Mouse (Mus musculus) heart, embryonic 15.5 days (tissue): ENCODE data around the gene Sumo3. TPM values are rescaled to one million over a fixed set of nuclear protein-coding genes. Genes with fewer than 3 reads are reported as not detected.

ENCODE experiments used
- ATAC-seq: fragments of 200-750 bp; cut with Nextera tagmentation; replicated peaks from 2 replicates; pipeline ENCODE4 v1.8.0; 2017; ENCODE audit warnings: low read depth, moderate TSS enrichment; ENCODE audit not compliant: insufficient number of reproducible peaks, insufficient read depth, low FRiP score
- H3K27ac ChIP-seq: fragments of 300-500 bp; sonication (generic); 2 replicates; pipeline ENCODE4 v1.5.1; 2015; ENCODE audit warnings: mild to moderate bottlenecking, inconsistent platforms
- H3K27me3 ChIP-seq: fragments of 300-500 bp; sonication (generic); 2 replicates; pipeline ENCODE4 v1.6.1; 2015; ENCODE audit warnings: inconsistent platforms
- H3K36me3 ChIP-seq: fragments of 300-500 bp; sonication (generic); 2 replicates; pipeline ENCODE4 v1.6.1; 2015; ENCODE audit warnings: mild to moderate bottlenecking, inconsistent platforms
- H3K4me1 ChIP-seq: fragments of 300-500 bp; sonication (generic); replicated peaks from 2 replicates; pipeline ENCODE4 v1.6.1; 2015; ENCODE audit warnings: inconsistent platforms
- H3K4me2 ChIP-seq: fragments of 300-500 bp; sonication (generic); 2 replicates; pipeline ENCODE4 v1.6.1; 2015; ENCODE audit warnings: inconsistent platforms, mild to moderate bottlenecking, moderate library complexity
- H3K4me3 ChIP-seq: fragments of 300-500 bp; sonication (generic); 2 replicates; pipeline ENCODE4 v1.5.1; 2015; ENCODE audit warnings: mild to moderate bottlenecking, inconsistent platforms
- H3K9ac ChIP-seq: fragments of 300-500 bp; sonication (generic); 2 replicates; pipeline ENCODE4 v1.6.1; 2015; ENCODE audit warnings: mild to moderate bottlenecking, inconsistent platforms
- H3K9me3 ChIP-seq: fragments of 300-500 bp; sonication (generic); replicated peaks from 2 replicates; pipeline ENCODE4 v1.6.1; 2016; ENCODE audit warnings: inconsistent platforms
- WGBS: fragments of 180-500 bp; shearing (Covaris S2); methylation state at CpG from one replicate; pipeline ENCODE4 v1.1.7; 2015; ENCODE audit warnings: mixed read lengths; 5-methylcytosine and 5-hydroxymethylcytosine counted together
- polyA plus RNA-seq: library from polyadenylated mRNA; unstranded; fragments of >200 nt; fragmentation: Nextera tagmentation; extraction: Ambion mirVana; gene quantifications from 2 replicates; pipeline ENCODE4 v1.2.1, GENCODE M21; 2015

Gene Sumo3
- polyA plus RNA-seq, 1 experiment from 2014 or later = 138 TPM

DNA sequence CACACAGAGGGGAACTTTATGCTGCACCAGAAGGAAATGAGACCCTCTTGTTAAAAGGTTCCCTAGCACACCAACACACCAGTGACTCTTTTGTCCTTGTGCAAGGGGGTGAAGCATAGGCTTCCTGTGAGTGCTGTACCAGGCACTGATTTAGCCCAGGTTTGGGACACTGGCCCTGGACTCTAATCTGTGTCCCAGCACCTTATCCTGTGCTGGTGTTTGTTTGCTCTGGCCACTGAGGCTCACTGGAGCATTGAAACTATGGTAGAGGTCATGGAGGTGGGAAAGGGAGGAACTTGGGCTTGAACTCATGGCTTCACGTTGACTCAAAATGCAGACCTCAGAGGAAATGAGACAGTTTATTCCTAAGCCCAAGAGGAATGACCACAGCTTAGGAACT, 32.7 kb upstream of the Sumo3 start:
- Histone ChIP-seq H3K27ac (no peak overlapping the region), H3K9me3 (no peaks in the 10 kb centered on the region), H3K36me3 (no peaks in the 10 kb centered on the region), H3K9ac (no peak overlapping the region), H3K27me3 (no peaks in the 10 kb centered on the region), H3K4me1 (no peaks in the 10 kb centered on the region), H3K4me3 (no peak overlapping the region), H3K4me2 (no peak overlapping the region)
- no peak for ATAC-seq
- 70% methylated on average over 1 of the region's 1 CpGs for WGBS

DNA sequence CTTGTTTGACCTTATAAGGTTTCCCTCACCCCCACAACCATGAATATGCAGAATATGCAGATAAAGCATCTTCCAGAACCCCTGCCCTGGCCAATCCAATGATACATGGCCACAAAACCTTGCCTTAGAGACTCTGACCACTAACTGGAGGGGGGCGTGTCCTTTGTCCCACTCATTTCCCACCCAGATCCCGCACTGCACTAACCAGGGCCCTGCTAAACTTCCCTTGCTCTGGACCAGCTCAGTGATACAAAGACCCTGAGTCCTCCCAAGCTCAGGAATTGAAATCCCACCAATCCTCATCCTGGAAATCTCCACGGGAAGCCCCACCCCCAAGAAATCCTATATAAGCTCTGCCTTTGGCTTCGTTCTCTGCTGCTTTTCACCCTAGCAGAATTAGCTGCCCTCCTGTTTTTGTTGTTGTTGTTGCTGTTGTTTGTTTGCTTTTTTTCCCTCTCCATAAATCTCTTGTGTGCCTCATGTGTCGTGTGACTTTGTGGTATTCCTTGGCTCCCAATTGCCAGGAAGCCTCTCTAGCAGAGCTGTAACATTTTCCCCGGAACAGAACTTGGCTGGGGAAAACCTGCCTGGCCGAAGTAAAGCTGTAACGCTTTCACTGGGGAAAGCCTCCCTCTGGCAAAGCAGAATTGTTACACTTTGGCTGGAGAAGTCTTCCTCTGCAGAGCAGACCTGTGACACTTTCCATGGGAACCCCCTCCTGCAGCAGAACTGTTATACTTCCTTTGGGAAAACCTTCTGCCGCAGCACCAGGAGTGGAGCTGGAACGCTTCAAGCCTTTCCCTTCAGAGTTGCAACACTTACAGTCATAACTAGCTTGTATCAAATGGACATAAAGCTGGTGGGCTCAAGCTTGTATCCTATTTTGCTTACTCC, 25.6 kb upstream of the Sumo3 start:
- peak overlapping the region; percentile 83 for H3K27ac ChIP-seq
- no peaks in the 10 kb centered on the region for H3K27me3 ChIP-seq
- peaks cover 26% of the 10 kb centered on the region for H3K4me1 ChIP-seq
- peak overlapping the region; percentile 74; the same call in 1 of the 2 replicates for H3K4me2 ChIP-seq
- WGBS = 52% methylated on average over 10 of the region's 10 CpGs
- H3K9ac ChIP-seq = no peak overlapping the region
- H3K9me3 ChIP-seq = no peaks in the 10 kb centered on the region
- H3K36me3 ChIP-seq = no peaks in the 10 kb centered on the region
- no peak overlapping the region for H3K4me3 ChIP-seq
- ATAC-seq = no peak

DNA sequence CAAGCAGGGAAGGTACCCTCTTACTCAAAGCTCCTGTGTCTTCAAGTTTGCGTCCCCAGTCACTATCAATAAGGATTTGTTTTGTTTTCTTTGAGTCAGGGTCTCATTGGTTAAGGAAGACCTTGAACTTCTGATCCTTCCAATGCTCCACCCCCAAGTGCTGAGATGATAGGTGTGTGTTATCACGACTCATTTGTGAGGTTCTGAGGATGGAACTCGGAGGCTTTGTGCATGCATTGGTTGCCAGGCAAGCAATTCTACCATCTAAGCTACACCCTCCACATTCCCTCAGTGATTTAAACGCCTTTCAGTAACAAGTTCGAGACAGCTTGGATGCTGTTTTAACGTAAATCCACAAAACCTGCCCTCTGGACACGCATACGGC, 24.9 kb upstream of the Sumo3 start:
- peaks cover 29% of the 10 kb centered on the region for H3K4me1 ChIP-seq
- no peaks in the 10 kb centered on the region for H3K27me3 ChIP-seq
- no peaks in the 10 kb centered on the region for H3K9me3 ChIP-seq
- no peaks in the 10 kb centered on the region for H3K36me3 ChIP-seq
- peak overlapping the region; percentile 83 for H3K27ac ChIP-seq
- peak overlapping the region; percentile 74 for H3K4me2 ChIP-seq
- 8% methylated on average over 8 of the region's 8 CpGs for WGBS
- H3K4me3 ChIP-seq = peak overlapping the region; percentile 80
- peak overlapping the region; percentile 45 for H3K9ac ChIP-seq
- no peak for ATAC-seq

DNA sequence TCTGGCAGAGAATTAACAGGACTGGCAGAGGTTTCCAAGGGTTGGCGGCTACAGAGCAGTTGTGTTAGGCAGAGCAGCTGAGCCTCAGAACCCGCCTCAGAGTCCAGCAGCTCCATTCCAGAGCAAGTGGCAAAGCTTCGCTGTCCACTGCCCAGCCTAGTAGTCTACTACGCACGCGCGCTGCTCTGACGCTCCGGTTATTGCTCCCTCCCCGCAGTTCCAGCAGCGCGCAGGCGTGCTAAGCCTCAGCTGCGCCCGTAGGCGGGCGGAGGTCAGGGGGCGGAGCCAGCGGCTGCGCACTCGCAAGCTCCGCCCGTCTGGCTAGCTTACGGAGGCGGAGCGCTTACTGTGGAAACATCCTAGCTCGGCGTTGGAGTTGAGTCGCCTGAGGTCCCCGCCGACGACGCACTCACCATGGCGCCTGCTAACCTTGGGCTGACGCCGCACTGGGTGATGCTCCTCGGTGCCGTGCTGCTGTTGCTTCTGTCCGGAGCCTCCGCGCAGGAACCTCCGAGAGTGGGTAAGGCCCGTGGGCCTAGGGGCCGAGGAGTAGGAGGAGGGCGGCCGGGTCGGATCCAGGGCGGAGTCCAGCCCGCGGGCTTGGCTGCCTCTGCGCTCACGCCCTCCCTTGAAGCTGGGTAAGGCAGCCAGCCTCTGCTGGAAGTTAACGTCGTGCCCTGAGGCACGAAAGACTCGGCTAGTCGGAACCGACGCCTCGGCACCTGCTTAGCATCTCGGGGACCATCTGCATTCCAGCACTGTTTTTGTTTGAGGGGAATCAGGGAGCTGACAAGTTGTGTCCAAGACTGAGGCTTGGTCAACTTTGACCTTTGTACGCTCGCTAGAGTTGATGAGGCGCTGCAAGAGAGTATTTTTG, 24.3 kb upstream of the Sumo3 start, which contains the start of gene Pttg1ip:
TSS of gene Pttg1ip (plus strand) at position 313 of the 877 bp plus-strand sequence.
- Histone ChIP-seq H3K9ac (peak within 1 kb of the TSS; percentile 82), H3K9me3 (no peaks in the 10 kb centered on the region), H3K4me2 (peak within 1 kb of the TSS; percentile 74), H3K4me3 (peak within 1 kb of the TSS; percentile 80), H3K27ac (peak within 1 kb of the TSS; percentile 96), H3K27me3 (no peaks in the 10 kb centered on the region), H3K4me1 (peaks cover 34% of the 10 kb centered on the region), H3K36me3 (no peaks in the 10 kb centered on the region)
- WGBS = under 1% methylated on average over 64 of the region's 64 CpGs
- ATAC-seq = peak; percentile 96

DNA sequence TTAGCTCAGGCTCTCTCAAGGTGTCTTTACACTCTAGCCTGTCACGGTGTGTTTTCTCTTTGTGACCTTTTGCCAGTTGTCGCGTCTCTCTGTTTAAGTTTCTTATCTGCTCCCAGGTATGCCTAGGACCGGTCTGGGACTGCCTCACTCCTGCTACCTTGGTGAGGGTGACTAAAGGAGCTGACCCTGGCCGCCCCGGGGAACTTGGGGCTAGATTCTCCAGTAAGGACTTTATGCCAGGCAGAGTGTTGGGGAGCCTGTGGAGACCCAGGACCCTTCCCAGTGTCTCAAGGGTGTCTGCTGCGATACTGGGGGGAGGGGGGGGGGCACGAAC, 23.6 kb upstream of the Sumo3 start:
- peak overlapping the region; percentile 80 for H3K4me3 ChIP-seq
- 0 out of 2 replicates have a peak, but pooled peaks cover 3% of the 10 kb centered on the region for H3K36me3 ChIP-seq
- peak overlapping the region; percentile 82 for H3K9ac ChIP-seq
- no peaks in the 10 kb centered on the region for H3K9me3 ChIP-seq
- H3K27ac ChIP-seq = peak overlapping the region; percentile 96
- 3% methylated on average over 8 of the region's 8 CpGs for WGBS
- H3K4me2 ChIP-seq = peak overlapping the region; percentile 74
- no peak for ATAC-seq
- no peaks in the 10 kb centered on the region for H3K27me3 ChIP-seq
- peaks cover 39% of the 10 kb centered on the region for H3K4me1 ChIP-seq

DNA sequence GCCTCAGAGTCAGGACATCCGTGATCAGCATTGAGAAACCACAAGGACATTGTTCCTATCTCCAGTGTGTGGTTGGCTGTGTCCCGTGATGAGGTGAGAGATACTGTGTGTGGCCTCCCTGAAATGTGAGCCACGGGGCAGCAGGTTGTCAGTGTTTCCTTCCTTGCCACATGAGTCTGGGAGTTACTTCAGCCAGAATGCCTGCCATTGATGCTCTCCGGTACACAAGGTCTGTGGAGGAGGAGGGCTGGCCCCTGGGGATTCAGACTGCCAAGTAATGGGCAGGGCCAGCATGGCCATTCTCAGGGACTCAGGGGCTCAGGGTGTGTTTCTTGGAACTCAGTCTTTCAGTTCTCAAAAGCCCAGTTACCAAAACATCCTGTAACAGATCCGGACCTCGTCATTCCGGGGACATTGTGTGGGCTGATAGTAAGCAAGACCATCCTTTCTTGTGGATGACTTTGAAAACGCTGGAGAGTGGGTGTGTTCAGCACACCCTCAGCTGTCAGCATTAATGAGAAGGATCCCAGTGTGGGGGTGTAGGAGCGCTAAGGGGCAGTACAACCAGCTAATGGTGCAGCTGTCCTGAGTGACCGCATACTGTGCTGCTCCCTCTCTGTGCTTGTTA, 22.0 kb upstream of the Sumo3 start:
- 0 out of 2 replicates have a peak, but pooled peaks cover 9% of the 10 kb centered on the region for H3K36me3 ChIP-seq
- no peak for ATAC-seq
- 57% methylated on average over 10 of the region's 10 CpGs for WGBS
- H3K9me3 ChIP-seq = no peaks in the 10 kb centered on the region
- no peak overlapping the region for H3K4me3 ChIP-seq
- no peaks in the 10 kb centered on the region for H3K27me3 ChIP-seq
- no peak overlapping the region for H3K9ac ChIP-seq
- peak overlapping the region; percentile 23 for H3K4me2 ChIP-seq
- peak overlapping the region; percentile 28 for H3K27ac ChIP-seq
- peaks cover 47% of the 10 kb centered on the region for H3K4me1 ChIP-seq

DNA sequence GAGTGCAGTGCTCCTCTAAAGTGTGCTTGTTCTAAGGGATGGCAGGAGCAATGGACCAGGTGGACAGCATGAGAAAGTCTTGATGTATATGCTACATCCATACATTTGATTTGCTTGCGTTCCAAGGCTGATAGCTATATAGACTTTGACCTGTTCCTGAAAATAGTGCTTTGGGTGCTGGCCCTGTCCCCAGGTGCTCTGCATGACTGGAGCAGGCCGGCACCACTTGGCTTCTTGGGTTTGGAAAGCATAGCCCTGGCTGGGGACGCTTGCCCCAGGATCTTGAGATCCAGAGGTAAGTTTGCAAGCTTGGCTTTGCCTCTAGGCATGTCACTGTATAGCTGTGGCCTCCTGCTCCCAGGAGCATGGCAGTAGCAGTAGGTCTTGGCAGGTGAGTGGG, 19.3 kb upstream of the Sumo3 start:
- 89% methylated on average over 3 of the region's 3 CpGs for WGBS
- peaks cover 63% of the 10 kb centered on the region for H3K4me1 ChIP-seq

DNA sequence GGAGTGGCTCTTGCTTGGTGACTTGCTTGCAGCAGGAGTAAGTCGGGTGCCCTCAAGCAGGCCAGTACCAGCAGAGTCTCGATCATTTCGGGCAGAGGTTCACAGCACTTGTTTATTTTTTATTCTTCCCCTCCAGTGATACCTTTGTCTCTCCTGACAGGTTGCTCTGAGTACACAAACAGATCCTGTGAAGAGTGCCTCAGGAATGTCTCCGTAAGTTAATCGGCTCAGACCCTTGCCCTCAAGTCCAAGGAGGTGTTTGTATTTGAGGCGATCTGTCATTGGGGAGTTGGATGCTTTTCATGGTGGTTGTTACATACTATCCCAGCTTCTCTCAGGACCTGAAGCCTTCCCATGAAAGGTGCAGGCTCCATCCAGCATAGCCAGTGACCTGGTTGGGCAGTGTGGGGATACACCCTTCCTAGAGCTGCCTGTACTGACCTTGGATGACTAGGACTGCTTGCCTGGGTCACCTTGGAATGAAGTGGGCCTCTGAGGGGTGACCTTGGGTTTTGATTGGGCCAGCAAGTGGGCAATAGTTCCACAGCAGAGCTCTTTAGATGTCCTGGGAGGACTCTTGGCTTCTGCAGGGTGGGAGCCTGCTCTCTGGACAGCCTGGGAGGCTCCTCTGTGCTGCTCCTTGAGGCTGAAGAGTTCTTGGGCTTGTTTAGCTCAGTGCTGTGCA, 18.7 kb upstream of the Sumo3 start:
- H3K9me3 ChIP-seq = no peaks in the 10 kb centered on the region
- H3K4me1 ChIP-seq = peaks cover 64% of the 10 kb centered on the region
- no peak overlapping the region for H3K27ac ChIP-seq
- ATAC-seq = no peak
- H3K4me3 ChIP-seq = no peak overlapping the region
- H3K27me3 ChIP-seq = no peaks in the 10 kb centered on the region
- WGBS = 91% methylated on average over 6 of the region's 6 CpGs
- H3K9ac ChIP-seq = no peak overlapping the region
- 0 out of 2 replicates have a peak, but pooled peaks cover 16% of the 10 kb centered on the region for H3K36me3 ChIP-seq
- H3K4me2 ChIP-seq = no peak overlapping the region

More for the DNA sequence above, 19.3 kb upstream of the Sumo3 start:
- Histone ChIP-seq H3K27ac (no peak overlapping the region), H3K27me3 (no peaks in the 10 kb centered on the region), H3K4me2 (no peak overlapping the region), H3K9ac (no peak overlapping the region), H3K9me3 (no peaks in the 10 kb centered on the region), H3K4me3 (no peak overlapping the region), H3K36me3 (0 out of 2 replicates have a peak, but pooled peaks cover 16% of the 10 kb centered on the region)
- no peak for ATAC-seq

DNA sequence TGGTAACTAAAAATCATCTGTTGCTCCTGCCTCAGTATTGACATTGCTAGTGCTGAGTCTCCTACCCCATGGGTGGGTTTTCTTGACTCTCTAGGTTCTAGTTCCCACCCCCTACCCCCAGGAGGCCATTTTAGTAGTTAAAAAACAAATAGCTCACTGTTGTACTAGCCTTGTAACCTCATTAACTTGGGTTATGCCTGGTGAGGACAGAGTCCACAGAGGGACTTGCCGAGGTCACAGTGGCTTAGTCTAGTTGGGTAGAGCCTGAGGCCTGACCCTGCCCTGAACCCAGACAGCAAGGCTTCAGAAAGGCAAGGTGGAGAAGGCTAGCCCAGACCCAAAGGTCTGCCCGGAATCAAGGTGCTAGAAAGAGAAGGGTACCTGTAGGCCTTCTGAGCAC, 17.9 kb upstream of the Sumo3 start:
- H3K4me1 ChIP-seq = peaks cover 55% of the 10 kb centered on the region
- H3K36me3 ChIP-seq = peaks cover 21% of the 10 kb centered on the region
- no peak overlapping the region for H3K9ac ChIP-seq
- no peak for ATAC-seq
- H3K4me2 ChIP-seq = no peak overlapping the region
- no peak overlapping the region for H3K4me3 ChIP-seq
- no peak overlapping the region for H3K27ac ChIP-seq
- H3K9me3 ChIP-seq = no peaks in the 10 kb centered on the region
- WGBS = 86% methylated on average over 2 of the region's 2 CpGs
- H3K27me3 ChIP-seq = no peaks in the 10 kb centered on the region

DNA sequence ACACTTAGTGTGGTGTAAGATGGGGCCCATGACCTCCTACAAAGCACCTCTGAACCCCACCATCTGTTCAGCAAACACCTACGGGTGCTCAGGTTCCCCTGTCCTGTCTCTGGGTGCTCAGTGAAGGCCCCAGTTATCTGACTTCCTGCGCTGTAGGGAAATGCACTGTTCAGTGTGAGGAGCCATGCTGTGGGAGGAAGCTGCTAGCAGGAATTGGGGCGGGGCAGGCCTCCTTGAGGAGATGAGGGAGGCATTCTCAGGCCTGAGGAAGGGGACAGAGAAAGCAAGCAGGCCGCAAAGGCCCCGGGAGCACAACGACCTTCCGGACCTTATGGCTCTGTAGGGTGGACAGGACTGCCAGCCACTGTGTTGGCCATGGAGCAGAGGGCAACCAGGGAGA, 16.8 kb upstream of the Sumo3 start:
- no peak overlapping the region for H3K9ac ChIP-seq
- H3K4me3 ChIP-seq = no peak overlapping the region
- H3K9me3 ChIP-seq = no peaks in the 10 kb centered on the region
- WGBS = 69% methylated on average over 7 of the region's 7 CpGs
- no peak overlapping the region for H3K4me2 ChIP-seq
- no peaks in the 10 kb centered on the region for H3K27me3 ChIP-seq
- H3K27ac ChIP-seq = peak overlapping the region; percentile 62
- peaks cover 32% of the 10 kb centered on the region for H3K36me3 ChIP-seq
- ATAC-seq = no peak
- H3K4me1 ChIP-seq = peaks cover 45% of the 10 kb centered on the region
